Mouse (Mus musculus) CH12.LX (cell line): ENCODE measurements around the gene Cldnd1.

Source experiments
- CHD2 ChIP-seq: IDR thresholded peaks from 2 replicates; pipeline ENCODE4 v1.6.1; 2011; ENCODE audit warnings: low read length, improper control_type of control experiment
- CTCF ChIP-seq, 2 experiments: IDR thresholded peaks in 1 of 2; conservative IDR thresholded peaks in 1 of 2; 2 replicates each; pipeline ENCODE4 v1.5.1; 2011 to 2012; ENCODE audit warnings: low read depth in 2 of 2, low read length in 2 of 2, improper control_type of control experiment in 1 of 2, inconsistent platforms in 1 of 2, mild to moderate bottlenecking in 1 of 2, moderate library complexity in 1 of 2
- ELF1 ChIP-seq: IDR thresholded peaks from 2 replicates; pipeline ENCODE4 v1.6.1; 2014; ENCODE audit warnings: low read depth, mild to moderate bottlenecking, inconsistent platforms, low read length, improper control_type of control experiment
- ETS1 ChIP-seq: conservative IDR thresholded peaks from 2 replicates; pipeline ENCODE4 v1.6.1; 2012; ENCODE audit warnings: low read depth, mild to moderate bottlenecking, inconsistent platforms, low read length, improper control_type of control experiment, moderate library complexity
- JUN ChIP-seq: IDR thresholded peaks from 2 replicates; pipeline ENCODE4 v1.6.1; 2011; ENCODE audit warnings: low read depth, mild to moderate bottlenecking, low read length, improper control_type of control experiment, moderate library complexity; ENCODE audit not compliant: insufficient read depth
- MEF2A ChIP-seq: IDR thresholded peaks from 2 replicates; pipeline ENCODE4 v1.6.1; 2014; ENCODE audit warnings: low read depth, mild to moderate bottlenecking, inconsistent platforms, low read length, improper control_type of control experiment, borderline replicate concordance
- NELFE ChIP-seq: IDR thresholded peaks from 2 replicates; pipeline ENCODE4 v1.6.1; 2011; ENCODE audit warnings: low read depth, low read length, improper control_type of control experiment
- POLR2A ChIP-seq: IDR thresholded peaks from 2 replicates; pipeline ENCODE4 v1.6.1; 2011; ENCODE audit warnings: low read depth, mild to moderate bottlenecking, improper control_type of control experiment, low read length
- POLR2AphosphoS2 ChIP-seq: IDR thresholded peaks from 2 replicates; pipeline ENCODE4 v1.6.1; 2011; ENCODE audit warnings: low read depth, low read length, improper control_type of control experiment
- USF1 ChIP-seq: IDR thresholded peaks from 2 replicates; pipeline ENCODE4 v1.6.1; 2014; ENCODE audit warnings: low read depth, mild to moderate bottlenecking, inconsistent platforms, low read length, improper control_type of control experiment

DNA sequence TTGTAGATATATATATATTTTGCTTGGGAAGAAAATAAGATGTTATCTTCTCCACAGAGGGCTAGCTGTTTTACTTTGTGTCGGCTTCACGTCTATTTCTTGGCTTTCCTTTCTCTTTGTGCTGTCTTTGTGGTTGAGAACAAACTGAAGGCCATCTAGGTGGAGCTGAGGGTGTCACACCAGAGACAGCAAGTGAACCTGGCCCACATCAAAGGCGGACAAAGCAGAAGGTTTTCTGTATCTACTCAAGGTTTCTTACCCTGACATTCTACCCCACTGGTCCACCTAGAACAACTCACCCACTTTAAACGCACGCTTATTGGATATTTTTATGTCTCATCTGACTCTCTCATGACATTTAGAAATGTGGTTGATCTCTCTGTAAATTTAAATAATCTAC, 33.6 kb upstream of the Cldnd1 start:
- TF ChIP-seq USF1 (no peak), POLR2A (no peak), NELFE (no peak), CTCF (conservative IDR thresholded peaks at IDR 0.05 in 1 of 2, IDR thresholded peaks at IDR 0.05 in 1 of 2; ENCODE audit: low read depth in 2 of 2, low read length in 2 of 2) (no peak), JUN (no peak), ETS1 (no peak), MEF2A (no peak), POLR2AphosphoS2 (no peak), ELF1 (no peak), CHD2 (no peak)
